Mouse (Mus musculus) T-helper 1 cell (primary cell): ENCODE measurements around the gene Camsap2.

Source experiments
- in situ Hi-C: fragments of 300-600 bp; cut with MboI, MseI; formaldehyde crosslinking; loops from one replicate; pipeline ENCODE4 v1.15.1; 2025; ENCODE audit warnings: high pct_unique_total_duplicates

Camsap2 gene

DNA sequence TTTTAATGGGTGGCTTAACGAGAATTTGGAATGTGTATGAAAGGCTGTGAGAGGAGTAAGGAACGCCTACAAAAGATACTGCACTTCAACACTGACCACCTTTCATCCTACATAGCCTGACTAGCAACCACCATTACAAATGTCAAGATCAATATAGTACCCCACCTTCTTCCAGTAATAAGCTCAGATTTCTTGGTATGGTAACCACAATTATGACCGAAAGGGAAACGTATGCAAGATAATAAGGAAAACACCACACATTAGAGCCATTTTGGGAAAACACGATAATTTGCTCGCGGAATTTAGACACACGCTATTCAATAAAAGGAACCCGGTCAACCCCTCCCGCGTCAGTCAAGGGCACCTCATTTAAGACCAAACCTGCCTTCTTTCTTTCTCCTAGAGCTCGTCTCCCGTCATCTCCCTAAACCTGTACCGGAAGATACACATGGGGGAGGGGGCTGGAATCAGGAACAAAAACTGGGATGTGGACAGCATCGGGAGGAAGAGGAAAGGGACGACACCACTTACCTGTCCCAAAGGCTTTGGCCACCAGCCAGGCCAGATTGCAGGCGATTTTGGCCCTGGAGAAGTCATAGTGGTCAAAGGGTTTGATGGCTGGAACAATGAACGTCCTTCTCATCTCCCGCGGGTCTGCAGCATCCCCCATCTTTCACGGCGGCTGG lies 993 bp downstream of the Camsap2 start:
- in situ Hi-C loops, result no loop called here

DNA sequence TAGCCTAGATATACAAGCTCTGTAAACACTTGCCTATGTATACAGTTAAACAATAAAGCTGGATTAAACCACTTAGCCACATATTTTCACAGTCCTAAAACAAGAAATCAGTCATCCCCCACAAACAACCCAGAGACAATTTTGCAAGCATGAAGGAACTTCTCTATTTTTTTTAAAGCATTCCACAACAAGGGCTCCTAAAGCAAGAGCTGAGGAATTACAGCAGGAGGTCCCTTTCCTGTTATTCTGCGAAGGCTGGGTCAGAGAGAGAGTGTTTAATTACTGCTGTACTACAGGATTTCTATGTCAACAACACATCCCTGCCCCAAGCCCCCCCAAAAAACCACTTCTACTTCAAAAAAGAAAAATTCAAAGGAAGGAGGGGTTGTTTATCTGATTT lies 1.6 kb downstream of the Camsap2 start:
- in situ Hi-C loops, result no loop called here

DNA sequence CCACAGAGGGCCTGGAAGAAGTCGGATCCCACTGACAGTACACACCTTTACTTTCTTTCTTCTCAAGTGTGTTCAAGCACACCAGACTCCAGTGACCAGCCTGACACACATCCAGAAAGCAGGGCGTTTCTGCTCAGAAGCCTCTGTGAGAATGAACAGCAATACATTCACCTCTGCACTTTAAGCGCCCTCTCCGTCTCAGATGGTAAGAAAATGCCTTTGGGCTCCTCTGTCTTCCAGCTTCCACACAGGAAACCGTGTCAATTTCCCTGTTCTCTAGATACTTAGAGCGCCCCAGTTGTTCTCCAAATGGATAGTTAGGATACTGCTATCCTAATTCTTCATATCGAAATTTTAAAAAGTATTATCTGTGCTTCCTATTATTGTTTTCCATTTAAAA lies 2.2 kb downstream of the Camsap2 start:
- in situ Hi-C loops, result no loop called here

DNA sequence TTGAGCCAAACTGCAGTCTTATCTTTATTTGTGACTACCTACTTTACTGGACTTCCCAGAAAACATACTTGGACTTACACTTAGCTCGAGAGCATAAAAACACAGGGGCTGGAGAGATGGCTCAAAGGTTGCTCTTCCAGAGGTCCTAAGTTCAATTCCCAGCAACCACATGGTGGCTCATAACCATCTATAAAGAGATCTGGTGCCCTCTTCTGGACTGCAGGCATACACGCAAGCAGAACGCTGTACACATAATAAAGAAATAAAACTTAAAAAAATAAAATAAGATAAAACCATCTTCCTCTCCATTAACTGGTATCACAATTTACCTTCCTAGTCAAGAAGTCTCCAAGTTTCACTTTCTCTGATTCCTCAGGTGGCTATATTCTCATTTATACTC lies 5.4 kb downstream of the Camsap2 start:
- in situ Hi-C loops, result no loop called here

DNA sequence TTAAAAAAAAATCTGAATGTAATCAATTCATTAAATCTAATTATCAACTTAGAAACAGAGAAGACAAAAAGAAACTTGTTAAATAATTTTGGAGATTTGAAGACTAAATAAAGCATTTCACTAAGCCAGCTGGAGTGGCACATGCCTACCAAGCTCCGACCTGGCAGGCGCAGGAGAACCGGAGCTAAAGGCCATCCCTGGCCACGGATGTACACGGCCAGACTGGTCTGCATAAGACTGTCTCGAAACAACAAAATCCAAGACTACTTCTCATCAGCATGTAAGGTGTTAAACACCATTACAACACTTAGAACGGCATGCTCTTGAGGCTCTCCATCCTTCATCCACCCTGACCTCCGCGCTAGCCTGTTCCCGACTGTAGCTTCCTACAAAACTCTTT lies 11.2 kb downstream of the Camsap2 start:
- in situ Hi-C loops, result no loop called here

DNA sequence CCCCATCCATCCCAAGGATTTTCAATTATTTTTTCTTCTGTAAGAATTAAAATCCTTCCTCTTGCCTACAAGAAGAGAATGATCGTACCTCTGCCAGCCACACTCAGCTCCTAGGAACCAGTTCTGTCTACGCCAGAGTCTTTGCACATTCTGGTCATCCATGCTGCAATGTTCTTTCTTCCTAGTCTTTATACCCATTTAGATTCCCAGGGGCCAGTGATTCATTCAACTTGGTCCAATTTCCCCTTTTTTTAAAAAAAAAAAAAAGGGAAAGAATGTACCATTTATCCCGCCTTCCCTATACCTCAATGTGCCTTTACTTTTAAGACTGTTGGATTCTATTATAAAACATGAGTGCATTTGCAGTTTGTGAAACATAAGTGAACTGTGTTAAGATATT lies 12.4 kb downstream of the Camsap2 start:
- in situ Hi-C loops, result no loop called here

DNA sequence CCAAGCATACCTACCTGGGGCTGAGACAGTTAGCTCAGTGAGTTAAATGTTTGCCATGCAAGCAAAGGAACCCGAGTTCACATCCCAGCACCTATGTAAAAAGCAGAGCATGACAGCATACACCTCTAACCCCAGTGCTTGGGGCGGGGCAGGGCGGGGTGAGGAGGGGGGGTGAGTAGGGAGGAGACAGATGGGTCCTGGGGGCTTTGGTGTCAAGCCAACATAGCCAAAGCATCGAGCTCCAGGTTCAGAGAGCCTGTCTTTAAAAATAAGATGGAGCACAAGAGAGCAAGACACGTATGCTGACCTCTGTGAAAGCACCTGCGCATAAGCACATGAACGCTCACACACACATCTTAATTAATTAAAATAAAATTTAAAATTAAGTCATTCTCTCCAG lies 12.8 kb downstream of the Camsap2 start:
- in situ Hi-C loops, result no loop called here

DNA sequence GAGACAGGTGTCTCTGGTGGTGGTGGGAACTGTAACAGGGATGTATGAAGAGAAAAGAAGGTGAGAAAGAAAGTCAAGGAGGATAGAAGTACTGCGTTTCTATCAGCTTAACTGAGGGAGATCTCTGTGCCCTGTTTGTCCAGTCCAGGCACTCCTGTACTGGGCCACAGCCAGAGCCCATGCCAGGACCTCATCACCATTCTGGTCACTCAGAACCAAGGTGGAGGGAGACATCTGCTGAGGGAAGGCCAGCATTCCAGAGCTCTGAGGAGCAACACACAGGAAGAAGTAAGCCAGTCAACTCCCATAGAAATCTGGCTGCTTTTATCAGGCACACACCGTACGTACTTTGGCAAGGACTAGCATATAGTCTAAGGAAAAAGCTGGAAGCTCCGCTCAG lies 14.1 kb downstream of the Camsap2 start:
- in situ Hi-C loops, result no loop called here

DNA sequence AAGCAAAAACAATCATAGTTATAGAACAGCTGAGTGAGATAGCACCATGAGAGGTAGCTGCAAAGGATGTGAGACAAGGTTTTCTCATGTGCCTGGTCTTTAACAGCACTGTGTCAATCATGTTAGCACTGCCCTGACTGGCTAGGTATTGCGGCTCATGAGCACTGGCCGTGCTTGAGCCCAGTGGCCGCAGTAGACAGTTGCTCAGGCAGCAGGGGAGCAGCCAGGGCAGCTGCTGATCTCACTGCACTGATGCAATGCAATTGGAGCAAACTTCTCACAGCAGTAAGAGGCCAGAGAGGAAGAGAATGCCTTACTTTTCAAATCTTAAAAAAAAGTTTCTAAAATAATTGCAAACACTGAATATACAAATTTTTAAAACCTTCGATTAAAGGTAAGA lies 16.5 kb downstream of the Camsap2 start:
- in situ Hi-C loops, result no loop called here

DNA sequence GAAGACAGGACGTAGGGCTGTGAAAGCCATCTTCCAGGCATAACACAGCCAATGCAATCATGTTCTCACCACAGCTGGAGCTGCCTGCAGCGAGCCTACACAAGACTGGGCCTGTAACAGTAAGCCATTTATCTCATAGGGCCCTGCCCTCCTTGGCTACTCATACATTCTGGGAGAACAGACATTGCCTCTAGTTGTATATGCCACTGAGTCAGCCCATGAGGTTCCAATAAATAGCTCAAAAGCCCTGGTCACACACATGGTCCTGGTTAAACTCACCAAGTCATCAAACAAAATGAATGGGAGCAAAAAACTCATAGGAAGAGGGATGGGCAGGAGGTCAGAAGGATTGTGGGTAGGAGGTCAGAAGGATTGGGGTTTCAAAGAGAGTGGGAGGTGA lies 17.3 kb downstream of the Camsap2 start:
- in situ Hi-C loops, result no loop called here

DNA sequence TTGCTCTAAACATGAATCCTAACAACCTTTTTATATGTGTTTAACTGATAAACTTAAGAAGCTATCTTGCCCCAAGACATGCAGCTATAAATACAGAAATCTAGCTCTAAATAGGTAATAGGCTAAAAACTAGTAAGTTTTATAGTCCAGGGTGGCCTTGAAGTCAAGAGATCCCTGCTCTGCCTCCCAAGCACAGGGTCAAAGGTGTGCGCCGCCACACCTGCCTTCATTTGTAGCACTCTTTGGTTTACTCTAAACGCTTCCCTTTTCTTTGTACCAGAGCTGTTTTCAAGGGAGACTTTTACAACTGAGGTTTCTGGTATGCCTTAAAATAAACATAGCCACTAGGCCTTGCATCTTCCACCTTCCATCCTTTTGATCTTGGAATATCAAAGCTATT lies 18.3 kb downstream of the Camsap2 start:
- in situ Hi-C loops, result no loop called here

DNA sequence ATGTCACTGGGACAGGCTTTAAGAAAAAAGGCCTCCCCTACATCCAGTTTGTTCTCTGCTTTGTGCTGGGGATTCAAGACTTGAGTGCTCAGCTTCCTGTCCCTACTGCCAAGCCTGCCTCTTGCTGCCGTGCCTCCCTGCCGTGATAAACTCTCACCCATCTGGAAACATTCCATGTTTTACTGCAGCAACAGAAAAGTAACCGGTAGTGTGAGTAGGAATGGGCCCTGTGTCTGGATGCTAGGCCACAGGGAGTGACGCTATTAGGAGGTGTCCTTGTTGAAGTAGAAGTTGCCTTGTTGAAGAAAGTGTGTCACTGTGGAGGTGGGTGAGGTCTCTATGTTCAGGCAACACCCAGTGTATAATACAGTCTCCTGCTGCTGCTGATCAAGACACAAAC lies 20.0 kb downstream of the Camsap2 start:
- in situ Hi-C loops, result no loop called here

DNA sequence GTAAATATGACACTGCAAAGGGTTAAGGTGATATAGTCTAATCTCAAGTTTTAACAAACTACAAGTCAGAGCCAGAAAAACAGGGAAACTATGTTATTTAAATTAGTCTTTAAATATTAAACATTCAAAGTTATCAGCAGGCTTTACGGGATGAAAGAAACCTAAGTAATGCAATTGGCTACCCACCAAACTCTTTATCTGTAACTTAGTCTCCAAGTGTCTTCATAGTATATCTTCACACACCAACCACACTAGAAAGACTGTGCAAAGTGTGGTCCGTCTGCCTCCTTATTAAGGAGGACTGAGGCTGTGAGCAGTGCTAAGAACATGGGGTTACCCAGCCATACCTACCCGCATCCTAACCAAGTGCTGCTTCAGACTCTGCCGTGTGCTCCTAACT lies 23.6 kb downstream of the Camsap2 start:
- in situ Hi-C loops, result no loop called here

DNA sequence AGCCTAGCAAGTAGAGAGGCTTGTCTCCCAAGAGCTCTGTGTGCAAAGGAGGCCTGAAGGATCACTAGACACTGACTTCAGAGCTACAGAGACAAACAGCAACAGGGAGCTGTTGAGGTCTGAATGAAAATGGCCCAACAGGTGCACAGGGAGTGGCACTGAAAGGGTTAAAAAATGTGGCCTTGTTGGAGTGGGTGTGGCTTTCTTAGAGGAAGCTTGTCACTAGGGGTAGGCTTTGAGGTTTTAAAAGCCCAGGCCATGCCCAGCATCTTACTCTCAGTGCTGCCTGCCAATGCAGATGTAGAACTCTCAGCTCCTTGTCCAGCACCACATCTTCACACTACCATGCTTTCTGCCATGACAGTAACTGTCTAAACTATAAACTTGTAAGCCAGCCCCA lies 29.6 kb downstream of the Camsap2 start:
- in situ Hi-C loops, result no loop called here

DNA sequence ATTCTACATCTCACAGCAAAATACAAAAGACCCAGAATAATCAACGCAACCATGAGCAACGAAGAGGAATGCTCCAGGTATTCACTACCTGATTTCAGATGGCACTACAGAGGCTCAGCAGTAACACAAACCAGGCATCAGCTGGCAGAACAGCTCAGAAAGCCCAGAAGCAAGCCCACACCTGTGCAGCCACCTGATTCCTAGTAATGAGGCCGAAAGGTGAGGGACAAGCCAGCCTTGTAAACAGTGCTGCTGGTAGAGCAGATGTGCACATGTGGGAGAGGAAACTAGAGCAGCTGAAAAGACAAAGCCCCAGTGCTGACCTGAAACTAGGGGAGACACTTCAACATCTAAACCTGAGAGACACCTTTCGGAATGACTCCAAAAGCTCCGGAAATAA lies 36.7 kb downstream of the Camsap2 start:
- in situ Hi-C loops, result no loop called here

DNA sequence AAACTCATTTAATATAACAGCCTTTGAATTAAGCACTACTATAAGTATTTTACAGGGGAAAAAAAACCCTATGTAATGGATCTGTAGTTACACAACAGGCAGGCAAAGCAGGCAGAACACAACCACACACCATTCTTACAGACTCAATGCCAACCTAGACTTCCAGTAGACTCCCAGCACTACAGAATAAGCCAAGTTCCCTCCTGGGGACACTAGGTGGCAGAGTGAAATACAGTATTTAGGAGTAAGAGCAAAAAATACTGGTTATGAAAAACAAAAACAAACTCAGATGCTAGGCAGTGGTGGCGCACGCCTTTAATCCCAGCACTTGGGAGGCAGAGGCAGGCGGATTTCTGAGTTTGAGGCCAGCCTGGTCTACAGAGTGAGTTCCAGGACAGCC lies 39.5 kb downstream of the Camsap2 start:
- in situ Hi-C loops, result no loop called here

DNA sequence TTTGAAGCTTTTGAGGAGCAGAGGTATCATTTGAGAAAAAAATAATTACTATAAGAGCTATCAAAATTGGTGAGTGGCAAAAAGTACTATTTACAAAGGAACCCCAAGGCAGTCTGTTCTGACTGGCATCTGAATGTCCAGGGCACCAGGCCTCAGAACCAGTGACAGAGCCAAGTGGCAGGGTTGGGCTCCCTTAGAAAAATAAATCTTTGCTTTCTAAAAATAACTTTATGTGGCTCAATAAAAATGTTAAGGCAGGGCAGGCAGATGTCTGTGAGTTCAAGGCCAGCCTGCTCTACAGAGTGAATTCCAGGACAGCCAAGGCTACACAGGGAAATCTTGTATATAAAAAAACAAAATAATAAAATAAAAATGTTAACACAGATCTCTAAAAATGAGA lies 51.9 kb downstream of the Camsap2 start:
- in situ Hi-C loops, result no loop called here

DNA sequence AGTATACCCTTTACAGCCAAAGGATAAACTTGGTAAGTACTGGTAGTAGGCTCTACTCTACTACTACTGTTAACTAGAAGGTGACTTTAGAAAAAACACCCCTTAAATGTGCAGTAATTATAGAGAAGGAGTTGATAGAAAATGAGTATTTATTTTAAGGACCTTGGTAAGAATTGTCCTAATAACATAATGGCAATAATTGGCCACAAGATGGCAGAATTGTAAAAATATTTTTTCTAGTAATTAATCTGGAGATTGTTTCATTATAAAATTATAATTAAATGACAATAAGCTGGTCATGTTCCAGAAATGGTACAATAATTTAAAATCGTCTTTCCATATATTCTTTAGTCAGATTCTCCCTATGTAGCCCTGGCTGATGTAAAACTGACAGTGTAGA lies 56.1 kb downstream of the Camsap2 start:
- in situ Hi-C loops, result no loop called here

DNA sequence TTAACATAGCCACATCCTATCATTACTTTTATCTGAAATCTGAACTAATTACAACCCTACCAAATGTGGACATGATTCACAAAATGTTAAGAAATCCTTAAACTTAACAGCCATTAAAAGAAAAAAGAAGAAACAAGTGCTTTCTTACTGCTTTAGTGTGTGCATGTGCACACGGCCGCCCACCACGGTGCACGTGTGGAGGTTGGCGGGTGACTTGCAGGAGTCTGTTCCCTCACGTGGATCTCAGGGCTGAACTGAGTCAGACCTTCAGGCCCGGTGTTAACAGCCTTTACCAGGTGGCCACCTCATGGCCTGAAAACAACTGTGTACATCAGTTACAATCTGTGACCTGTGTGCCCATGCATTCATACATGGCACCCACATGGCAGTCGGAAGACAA lies 68.5 kb downstream of the Camsap2 start:
- in situ Hi-C loops, result no loop called here

DNA sequence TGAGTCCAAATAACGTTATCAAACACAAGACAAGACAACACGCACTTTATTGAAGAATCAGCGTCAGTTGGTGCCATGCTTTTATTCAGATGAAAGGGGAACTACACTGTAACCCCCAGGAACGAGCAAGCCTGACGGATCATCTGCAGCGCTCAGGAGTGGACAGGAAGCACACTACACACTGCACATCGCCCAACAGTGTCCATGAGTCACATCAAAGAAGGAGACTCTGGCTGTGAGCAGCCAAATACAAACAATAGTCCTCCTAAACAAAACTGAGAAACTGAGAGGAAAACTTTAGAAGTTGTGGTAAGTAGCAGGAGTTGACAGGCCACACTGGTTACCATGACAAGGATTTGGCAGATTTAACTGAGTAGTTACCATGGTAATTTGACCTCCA lies 77.7 kb downstream of the Camsap2 start:
- in situ Hi-C loops, result no loop called here

DNA sequence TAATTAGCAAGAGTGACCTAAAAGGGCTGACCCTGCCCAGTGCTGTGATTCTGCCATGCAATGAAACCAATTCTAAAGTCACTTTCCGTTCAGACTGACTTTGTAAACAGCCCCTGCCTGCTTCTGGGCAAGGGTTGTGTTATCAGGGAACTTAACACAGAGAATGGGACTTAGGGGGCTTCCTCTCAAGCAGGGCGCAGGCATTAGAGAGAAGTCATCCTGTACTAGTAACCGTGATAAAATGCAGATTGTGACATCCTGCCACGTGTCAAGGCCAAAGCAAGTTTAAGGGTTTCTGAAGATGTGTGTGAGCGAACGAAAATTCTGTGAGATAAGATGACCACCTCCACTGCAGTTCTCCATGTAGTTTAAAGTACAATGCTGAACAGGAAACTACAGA lies 79.8 kb downstream of the Camsap2 start:
- in situ Hi-C loops, result no loop called here

DNA sequence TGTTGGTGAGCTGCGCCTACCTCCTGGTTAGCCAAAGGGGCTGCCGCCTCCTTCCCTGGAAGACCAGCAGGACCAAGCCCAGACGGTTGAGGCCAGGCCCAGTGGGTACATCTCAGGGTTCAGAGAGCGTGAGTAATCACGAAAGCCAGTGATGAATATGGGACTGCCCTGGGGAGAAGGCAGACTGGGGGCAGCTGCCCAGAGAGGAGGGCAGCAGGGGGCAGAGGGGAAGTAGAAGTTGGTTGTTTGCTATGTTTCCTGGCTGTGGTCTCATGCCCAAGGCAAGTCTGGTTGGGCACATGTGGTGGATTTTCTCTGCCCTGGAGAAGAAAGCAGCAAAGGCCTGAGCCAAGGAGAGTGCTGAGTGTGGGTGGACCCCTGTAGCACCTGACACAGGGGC lies 82.5 kb downstream of the Camsap2 start:
- in situ Hi-C loops, result no loop called here

DNA sequence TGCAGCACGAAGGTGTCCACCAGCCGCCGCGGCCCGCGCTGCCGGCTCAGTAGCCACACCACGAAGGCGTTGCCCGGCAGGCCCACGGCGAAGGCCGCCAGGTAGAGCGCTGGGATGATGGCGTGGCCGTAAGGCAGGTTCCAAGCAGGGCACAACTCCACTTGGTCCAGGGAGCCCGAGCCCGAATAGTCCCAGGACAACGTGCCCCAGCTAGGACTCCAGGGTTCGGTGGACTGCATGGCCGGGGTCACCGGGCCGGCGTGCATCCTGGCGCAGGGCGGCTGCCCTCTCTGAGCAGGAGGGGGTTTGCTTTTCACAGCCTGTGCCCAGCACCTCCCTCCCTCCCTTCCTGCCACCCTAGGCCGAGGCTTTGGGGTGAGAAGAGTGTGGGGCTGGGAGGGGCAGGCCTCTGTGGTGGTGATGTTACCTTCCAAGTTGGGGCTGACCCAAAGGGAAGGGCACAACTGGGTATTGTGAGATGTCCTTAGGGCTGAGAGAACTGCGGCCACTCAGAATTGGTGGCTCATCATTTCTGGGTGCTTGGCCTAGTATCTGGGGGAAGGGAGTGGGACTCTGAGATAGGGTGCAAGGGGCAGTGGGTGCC lies 85.2 kb downstream of the Camsap2 start, which contains the start of gene Gpr25:
Gene Gpr25 (minus strand): TSS at position 239 of the 604 bp plus-strand sequence.
- in situ Hi-C loops, result no loop called here
